In genomic region chr2:35252733-35253132, GRCm38 (mm10) we compare ENCODE assay signal across 22 mouse cellular contexts. TPM values are rescaled to one million over a fixed set of nuclear protein-coding genes. Genes with fewer than 3 reads are reported as not detected.
DNase-seq lines count a peak whose midpoint lies in the region; ATAC-seq and TF ChIP-seq lines count a peak whose summit lies in the region.
"Had no signal": no experiment of that assay in that cellular context is flagged by ENCODE, and none has a peak within 500 bp of the region (broad histone marks: within the 10 kb centered on the region; RNA-seq: fewer than 3 reads in every experiment).

No protein-coding gene starts in this region.

- DNase-seq in R1 (ENCODE audit: low read depth, low spot score) = peak; percentile 25
- DNase-seq in ZHBTc4 (ENCODE audit: low read depth, low spot score) = peak; percentile 53
- peak; percentile 65 for DNase-seq in stomach, postnatal 0 days (ENCODE audit: low spot score)
- no peak for DNase-seq in heart, adult 8-10 months (ENCODE audit: low spot score)
- DNase-seq in lung, postnatal 0 days (ENCODE audit: low spot score) = no peak
- DNase-seq: adrenal gland, adult 2 months; adrenal gland, adult 8-10 months; adrenal gland, postnatal 10 days; adrenal gland, postnatal 14 days; adrenal gland, postnatal 25 days; adrenal gland, postnatal 36 days; B cell, adult 2 months; cerebellum, adult 11 months; cerebellum, adult 11-12 months; cerebellum, adult 18-20 months; cerebellum, adult 2 months; cerebellum, adult 8-10 months had no signal

- H3K27ac ChIP-seq in stomach, postnatal 0 days (replicated peaks) = no peak overlapping the region
- no peak overlapping the region for H3K27ac ChIP-seq in lung, postnatal 0 days (ENCODE audit: low read length)

- no peak overlapping the region for H3K9ac ChIP-seq in stomach, postnatal 0 days (ENCODE audit: low read length)
- H3K9ac ChIP-seq in lung, postnatal 0 days (replicated peaks; ENCODE audit: low read depth) = no peak overlapping the region

- 42% methylated on average over 6 of the region's 6 CpGs for WGBS in stomach, postnatal 0 days
- WGBS in lung, postnatal 0 days = 36% methylated on average over 6 of the region's 6 CpGs

- ATAC-seq in stomach, postnatal 0 days (ENCODE audit: low FRiP score, low TSS enrichment) = no peak
- no peak for ATAC-seq in lung, postnatal 0 days
- ATAC-seq in monocyte, adult 5-6 weeks (replicated peaks; ENCODE audit: insufficient number of reproducible peaks, low FRiP score, low TSS enrichment, poor library complexity, severe bottlenecking) = no peak
- ATAC-seq: activated CD4-positive, CD25-positive, alpha-beta regulatory T cell, adult 4 months; CD4-positive, CD25-positive, alpha-beta regulatory T cell, adult 4 months; Patski had no signal

- no peaks in the 10 kb centered on the region for H3K4me1 ChIP-seq in stomach, postnatal 0 days (replicated peaks; ENCODE audit: control insufficient read depth, insufficient read depth)
- H3K4me1 ChIP-seq in lung, postnatal 0 days (ENCODE audit: insufficient read depth, low read depth, low read length) = peaks cover 5% of the 10 kb centered on the region; the same call in 1 of the 2 replicates

- TF ChIP-seq EP300 in stomach, postnatal 0 days (optimal IDR thresholded peaks at IDR 0.05) = no peak
- TF ChIP-seq EP300 in lung, postnatal 0 days (IDR thresholded peaks at IDR 0.05) = no peak

- H3K9me3 ChIP-seq in stomach, postnatal 0 days (ENCODE audit: control insufficient read depth, low read length) = no peaks in the 10 kb centered on the region
- H3K9me3 ChIP-seq in lung, postnatal 0 days (ENCODE audit: low read length) = no peaks in the 10 kb centered on the region

- no peak overlapping the region for H3K4me2 ChIP-seq in stomach, postnatal 0 days (replicated peaks; ENCODE audit: low read depth)
- no peak overlapping the region for H3K4me2 ChIP-seq in lung, postnatal 0 days (replicated peaks; ENCODE audit: low read depth, low read length)

- no peak overlapping the region for H3K4me3 ChIP-seq in stomach, postnatal 0 days (ENCODE audit: low read depth, low read length)
- H3K4me3 ChIP-seq in lung, postnatal 0 days (ENCODE audit: low read depth, low read length) = no peak overlapping the region

- no peak for TF ChIP-seq CTCF in stomach, postnatal 0 days (IDR thresholded peaks at IDR 0.05; ENCODE audit: low read depth)
- TF ChIP-seq CTCF in lung, postnatal 0 days (IDR thresholded peaks at IDR 0.05) = no peak

- no peaks in the 10 kb centered on the region for H3K27me3 ChIP-seq in stomach, postnatal 0 days (ENCODE audit: control insufficient read depth, insufficient read depth, low read length)
- H3K27me3 ChIP-seq in lung, postnatal 0 days (replicated peaks; ENCODE audit: insufficient read depth, low read length) = no peaks in the 10 kb centered on the region
- H3K27me3 ChIP-seq: Patski had no signal

- no peaks in the 10 kb centered on the region for H3K36me3 ChIP-seq in stomach, postnatal 0 days (ENCODE audit: control insufficient read depth, insufficient read depth, low read length)
- H3K36me3 ChIP-seq in lung, postnatal 0 days (ENCODE audit: insufficient read depth, low read length) = no peaks in the 10 kb centered on the region
- H3K36me3 ChIP-seq: G1E had no signal

RNA-seq across cellular contexts. Expression of gene Gsn, which starts 3.4 kb away (rescaled TPM):
- 398 and 433 TPM in 2 replicates for polyA plus RNA-seq in stomach, postnatal 0 days (2015; fragmentation: Nextera tagmentation; extraction: Ambion mirVana)
- 100 to 1,000 TPM; 584 to 827 (median 671) TPM for total RNA-seq in heart, adult 8-10 months (2022)
- polyA plus RNA-seq in lung, postnatal 0 days (2015; fragmentation: Nextera tagmentation; extraction: Ambion mirVana) = 956 and 1,007 TPM in 2 replicates
- 36.7 to 46.1 TPM (median 45.9 TPM) in 3 replicates for total RNA-seq in monocyte, adult 5-6 weeks (2017)

RNA-seq across cellular contexts. Expression of gene Rab14, which starts 51.8 kb away (rescaled TPM):
- polyA plus RNA-seq in stomach, postnatal 0 days (2015; fragmentation: Nextera tagmentation; extraction: Ambion mirVana) = 325 and 350 TPM in 2 replicates
- 100 to 1,000 TPM; 120 to 139 (median 132) TPM for total RNA-seq in heart, adult 8-10 months (2022)
- polyA plus RNA-seq in lung, postnatal 0 days (2015; fragmentation: Nextera tagmentation; extraction: Ambion mirVana) = 434 and 473 TPM in 2 replicates
- total RNA-seq in monocyte, adult 5-6 weeks (2017) = 195 to 215 TPM (median 203 TPM) in 3 replicates

Comparison
In these comparisons a context has a peak if more than half of its experiments do, and no peak if none do; other contexts are left out.
1. DNase-seq: peak in R1 (single experiment), ZHBTc4 (single experiment) and stomach, postnatal 0 days (single experiment); none in heart, adult 8-10 months (single experiment) and lung, postnatal 0 days (single experiment).
2. RNA of gene Gsn, which starts 3.4 kb away (total RNA-seq): 584 to 827 TPM in heart, adult 8-10 months; 36.7 to 46.1 TPM in monocyte, adult 5-6 weeks; every median in the first group is over 10 times any median in the second.